Mouse (Mus musculus) heart, embryonic 10.5 days (tissue): ENCODE measurements around the gene Olfr695. TPM values are rescaled to one million over a fixed set of nuclear protein-coding genes. Genes with fewer than 3 reads are reported as not detected.

Experiments used
- DNase-seq: peaks from one replicate; pipeline ENCODE4 v3.0.0-alpha.2; 2017; ENCODE audit warnings: low spot score
- H3K27ac ChIP-seq: fragments of 300-500 bp; sonication (generic); 2 replicates; pipeline ENCODE4 v1.5.1; 2016; ENCODE audit warnings: mild to moderate bottlenecking
- H3K27me3 ChIP-seq: fragments of 300-500 bp; sonication (generic); 2 replicates; pipeline ENCODE4 v1.6.1; 2016; ENCODE audit warnings: mild to moderate bottlenecking; ENCODE audit not compliant: poor library complexity, insufficient read depth, severe bottlenecking
- H3K36me3 ChIP-seq: fragments of 300-500 bp; sonication (generic); 2 replicates; pipeline ENCODE4 v1.6.1; 2016; ENCODE audit warnings: mild to moderate bottlenecking, moderate library complexity
- H3K4me1 ChIP-seq: fragments of 300-500 bp; sonication (generic); 2 replicates; pipeline ENCODE4 v1.6.1; 2016; ENCODE audit warnings: mild to moderate bottlenecking
- H3K4me3 ChIP-seq: fragments of 300-500 bp; sonication (generic); 2 replicates; pipeline ENCODE4 v1.5.1; 2016; ENCODE audit warnings: mild to moderate bottlenecking, moderate library complexity
- H3K9me3 ChIP-seq: fragments of 300-500 bp; sonication (generic); 2 replicates; pipeline ENCODE4 v1.6.1; 2016; ENCODE audit warnings: mild to moderate bottlenecking, moderate library complexity
- WGBS: fragments of 180-500 bp; shearing (Covaris S2); methylation state at CpG from one replicate; pipeline ENCODE4 v1.1.7; 2016; 5-methylcytosine and 5-hydroxymethylcytosine counted together
- polyA plus RNA-seq: library from polyadenylated mRNA; unstranded; fragments of >200 nt; fragmentation: Nextera tagmentation; extraction: Ambion mirVana; gene quantifications from 2 replicates; pipeline ENCODE4 v1.2.1, GENCODE M21; 2016

The Olfr695 gene
- polyA plus RNA-seq, 1 experiment from 2014 or later = not detected

DNA sequence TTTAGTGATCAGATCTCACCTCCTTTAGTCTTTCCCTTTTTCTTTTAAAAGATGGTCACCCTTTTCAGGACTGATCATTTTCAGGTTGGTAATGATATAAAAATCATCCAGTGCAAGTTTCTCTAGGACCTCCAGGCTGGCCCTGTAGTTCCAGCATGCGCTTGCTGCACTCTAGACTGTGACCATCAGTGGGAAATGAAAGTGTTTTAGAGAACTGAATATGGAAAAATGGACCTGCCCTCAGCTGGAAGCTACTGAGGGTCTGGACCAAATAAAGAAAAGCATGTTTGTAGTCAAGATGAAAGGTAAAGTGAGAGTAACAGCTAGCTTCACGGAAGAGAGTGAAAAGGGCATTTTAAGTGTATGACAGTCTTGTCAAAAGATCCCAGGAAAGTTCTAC is 30.8 kb downstream of the Olfr695 start:
- WGBS = 83% methylated on average over 2 of the region's 2 CpGs
- H3K27me3 ChIP-seq = no peaks in the 10 kb centered on the region
- no peak overlapping the region for H3K27ac ChIP-seq
- no peaks in the 10 kb centered on the region for H3K9me3 ChIP-seq
- H3K4me1 ChIP-seq = no peaks in the 10 kb centered on the region
- DNase-seq = no peak
- H3K4me3 ChIP-seq = no peak overlapping the region
- no peaks in the 10 kb centered on the region for H3K36me3 ChIP-seq

- H3K4me3 ChIP-seq = no peak within 1 kb of the TSS
- no peaks in the 10 kb centered on the region for H3K27me3 ChIP-seq
- no peak within 1 kb of the TSS for H3K27ac ChIP-seq
- no peaks in the 10 kb centered on the region for H3K36me3 ChIP-seq
- DNase-seq = no peak
- H3K9me3 ChIP-seq = no peaks in the 10 kb centered on the region
- H3K4me1 ChIP-seq = no peaks in the 10 kb centered on the region
Measured at GRCm38 (mm10) chr7:106680484-106680883, 35.7 kb downstream of the Olfr695 start, which contains the start of gene Olfr693. Gene Olfr693, minus strand, starts transcription at chr7:106680584.

Other genes with a start within 250 kb of the Olfr695 start
- not detected in 2 replicates for gene Olfr693, start 35.8 kb downstream of the Olfr695 start, polyA plus RNA-seq
- not detected in 2 replicates for gene Olfr694, start 24.6 kb downstream of the Olfr695 start, polyA plus RNA-seq
- not detected in 2 replicates for gene Olfr697, start 26.0 kb upstream of the Olfr695 start, polyA plus RNA-seq
- gene Olfr698, start 39.0 kb upstream of the Olfr695 start, polyA plus RNA-seq = not detected in 2 replicates
- not detected in 2 replicates for gene Olfr699, start 76.8 kb upstream of the Olfr695 start, polyA plus RNA-seq
- not detected in 2 replicates for gene Olfr700, start 92.4 kb upstream of the Olfr695 start, polyA plus RNA-seq
- not detected in 2 replicates for gene Olfr701, start 97.7 kb upstream of the Olfr695 start, polyA plus RNA-seq
- gene Olfr702, start 117.5 kb upstream of the Olfr695 start, polyA plus RNA-seq = not detected in 2 replicates
- gene Olfr703, start 127.0 kb upstream of the Olfr695 start, polyA plus RNA-seq = not detected in 2 replicates
- not detected in 2 replicates for gene Olfr704, start 146.8 kb upstream of the Olfr695 start, polyA plus RNA-seq
- not detected in 2 replicates for gene Olfr705, start 160.5 kb upstream of the Olfr695 start, polyA plus RNA-seq
- gene Olfr706, start 171.8 kb upstream of the Olfr695 start, polyA plus RNA-seq = not detected in 2 replicates
- gene Olfr707, start 184.8 kb upstream of the Olfr695 start, polyA plus RNA-seq = not detected in 2 replicates
- gene Olfr1532-ps1, start 191.6 kb upstream of the Olfr695 start, polyA plus RNA-seq = not detected in 2 replicates
- not detected in 2 replicates for gene Olfr709-ps1, start 215.8 kb upstream of the Olfr695 start, polyA plus RNA-seq
- gene Olfr710, start 231.9 kb upstream of the Olfr695 start, polyA plus RNA-seq = not detected in 2 replicates
- gene Olfr6, start 247.5 kb upstream of the Olfr695 start, polyA plus RNA-seq = not detected in 2 replicates